Mouse (Mus musculus) liver, embryonic 14.5 days (tissue): ENCODE results near the gene Olfr536. TPM values are rescaled to one million over a fixed set of nuclear protein-coding genes. Genes with fewer than 3 reads are reported as not detected.
"Not testable (repeated sequence)": the region's sequence is repeated elsewhere in the genome, so short reads cannot be mapped to it uniquely, and the experiment has no call there.

Experiments
- ATAC-seq: fragments of 200-750 bp; cut with Nextera tagmentation; 2 replicates; pipeline ENCODE4 v1.8.0; 2017; ENCODE audit warnings: moderate number of reproducible peaks, mild to moderate bottlenecking, moderate library complexity; ENCODE audit not compliant: insufficient read depth
- DNase-seq, 3 experiments: peaks; one replicate each; pipeline ENCODE4 v3.0.0-alpha.2; 2012 to 2013; ENCODE audit warnings: low read depth in 3 of 3, low spot score in 3 of 3
- H3K27ac ChIP-seq: fragments of 300-500 bp; sonication (generic); 2 replicates; pipeline ENCODE4 v1.5.1; 2014; ENCODE audit warnings: moderate library complexity, mild to moderate bottlenecking, control low read depth, inconsistent platforms
- H3K27me3 ChIP-seq: fragments of 300-500 bp; sonication (generic); 2 replicates; pipeline ENCODE4 v1.6.1; 2014; ENCODE audit warnings: mild to moderate bottlenecking, low read length, moderate library complexity; ENCODE audit not compliant: control insufficient read depth, insufficient read depth
- H3K36me3 ChIP-seq: fragments of 300-500 bp; sonication (generic); replicated peaks from 2 replicates; pipeline ENCODE4 v1.6.1; 2014; ENCODE audit warnings: low read depth; ENCODE audit not compliant: control insufficient read depth, insufficient read depth
- H3K4me1 ChIP-seq, 2 experiments: fragments of 200-500 bp in 1 of 2; fragments of 300-500 bp in 1 of 2; sonication (generic) in 1 of 2; replicated peaks; 2 replicates each; pipeline ENCODE4 v1.6.1; 2012 to 2014; ENCODE audit warnings: antibody characterized with exemption in 1 of 2, inconsistent platforms in 1 of 2, low read length in 1 of 2; ENCODE audit not compliant: control insufficient read depth in 2 of 2, insufficient read depth in 2 of 2
- H3K4me2 ChIP-seq: fragments of 300-500 bp; sonication (generic); 2 replicates; pipeline ENCODE4 v1.6.1; 2014; ENCODE audit warnings: low read depth, mild to moderate bottlenecking, control low read depth, moderate library complexity
- H3K4me3 ChIP-seq, 2 experiments: fragments of 200-500 bp in 1 of 2; fragments of 300-500 bp in 1 of 2; sonication (generic) in 1 of 2; 2 replicates each; pipeline ENCODE4 v1.5.1; 2012 to 2014; ENCODE audit warnings: low read depth in 2 of 2, low read length in 2 of 2, mild to moderate bottlenecking in 2 of 2, control low read depth in 1 of 2, inconsistent platforms in 1 of 2, moderate library complexity in 1 of 2; ENCODE audit not compliant: insufficient read depth in 1 of 2
- H3K9ac ChIP-seq: fragments of 300-500 bp; sonication (generic); replicated peaks from 2 replicates; pipeline ENCODE4 v1.6.1; 2014; ENCODE audit warnings: mild to moderate bottlenecking, control low read depth, moderate library complexity
- H3K9me3 ChIP-seq: fragments of 300-500 bp; sonication (generic); 2 replicates; pipeline ENCODE4 v1.6.1; 2016; ENCODE audit warnings: low read length, mixed read lengths; ENCODE audit not compliant: control insufficient read depth
- CTCF ChIP-seq: IDR thresholded peaks from 2 replicates; pipeline ENCODE4 v1.5.1; 2016; ENCODE audit warnings: antibody characterized with exemption, low read depth, control low read depth
- EP300 ChIP-seq: IDR thresholded peaks from 2 replicates; pipeline ENCODE4 v1.6.1; 2016; ENCODE audit warnings: antibody characterized with exemption, low read depth
- WGBS: fragments of 180-500 bp; shearing (Covaris S2); extraction: QIAGEN DNeasy Blood & Tissue Kit; methylation state at CpG from one replicate; pipeline ENCODE4 v1.1.7; 2014; ENCODE audit not compliant: insufficient replicate concordance; 5-methylcytosine and 5-hydroxymethylcytosine counted together
- polyA plus RNA-seq, 2 experiments: library from polyadenylated mRNA; depleted of rRNA in 1 of 2; stranded (reverse) in 1 of 2; unstranded in 1 of 2; fragments of >200 nt; fragmentation: Nextera tagmentation in 1 of 2; extraction: Ambion mirVana in 1 of 2; gene quantifications; 2 replicates each; pipeline versions ENCODE4 v1.2.1 to v1.2.3; 2012 to 2014

The Olfr536 gene
- polyA plus RNA-seq, 2 experiments = not detected

GRCm38 (mm10) chr7:140483916-140484315 is 23.3 kb downstream of the Olfr536 start, which contains the start of gene Olfr535:
Olfr535 (plus strand) TSS chr7:140484216.
- H3K4me1 ChIP-seq = no peaks in the 10 kb centered on the region
- ATAC-seq (no peak), DNase-seq (no peak)
- H3K9me3 ChIP-seq = no peaks in the 10 kb centered on the region
- WGBS = 31% methylated on average over 1 of the region's 1 CpGs
- H3K4me3 ChIP-seq = no peak within 1 kb of the TSS
- H3K27me3 ChIP-seq = no peaks in the 10 kb centered on the region
- no peaks in the 10 kb centered on the region for H3K36me3 ChIP-seq
- no peak within 1 kb of the TSS for H3K9ac ChIP-seq
- H3K27ac ChIP-seq = no peak within 1 kb of the TSS
- TF ChIP-seq CTCF (no peak), EP300 (no peak)
- no peak within 1 kb of the TSS for H3K4me2 ChIP-seq

- no peaks in the 10 kb centered on the region for H3K36me3 ChIP-seq
- TF ChIP-seq CTCF = no peak
- TF ChIP-seq EP300 = no peak
- no peaks in the 10 kb centered on the region for H3K4me1 ChIP-seq
- no peak overlapping the region for H3K4me3 ChIP-seq
- H3K9ac ChIP-seq = no peak overlapping the region
- DNase-seq = no peak
- no peaks in the 10 kb centered on the region for H3K9me3 ChIP-seq
- 65% methylated on average over 1 of the region's 1 CpGs for WGBS
- no peaks in the 10 kb centered on the region for H3K27me3 ChIP-seq
- H3K27ac ChIP-seq = no peak overlapping the region
- H3K4me2 ChIP-seq = no peak overlapping the region
- no peak for ATAC-seq
Observed at GRCm38 (mm10) chr7:140478733-140479132, 28.5 kb downstream of the Olfr536 start.

GRCm38 (mm10) chr7:140477886-140478285 is 29.3 kb downstream of the Olfr536 start:
- Histone ChIP-seq H3K4me1 (no peaks in the 10 kb centered on the region), H3K9ac (no peak overlapping the region), H3K4me2 (no peak overlapping the region), H3K36me3 (no peaks in the 10 kb centered on the region), H3K27ac (no peak overlapping the region), H3K27me3 (no peaks in the 10 kb centered on the region), H3K9me3 (no peaks in the 10 kb centered on the region), H3K4me3 (no peak overlapping the region)
- no peak for ATAC-seq
- TF ChIP-seq CTCF (no peak), EP300 (no peak)
- 35% methylated on average over 1 of the region's 1 CpGs for WGBS
- DNase-seq = no peak

- DNase-seq, H3K4me3 ChIP-seq, ATAC-seq, H3K4me2 ChIP-seq, H3K36me3 ChIP-seq, H3K27ac ChIP-seq, H3K9me3 ChIP-seq, H3K9ac ChIP-seq, H3K4me1 ChIP-seq, H3K27me3 ChIP-seq: not testable (repeated sequence)
- WGBS = no CpG with 5 or more reads among the region's 1 CpGs
Observed at GRCm38 (mm10) chr7:140463070-140463469, 44.1 kb downstream of the Olfr536 start, which contains the start of gene Olfr533. Olfr533 (plus strand) TSS chr7:140463370.

Other genes with a start within 250 kb of the Olfr536 start
- gene Olfr525, start 186.5 kb downstream of the Olfr536 start, polyA plus RNA-seq (2012; rRNA removed) = not detected in 2 replicates
- not detected in 2 replicates for gene Olfr525, start 186.5 kb downstream of the Olfr536 start, polyA plus RNA-seq (2014; fragmentation: Nextera tagmentation; extraction: Ambion mirVana)
- gene Olfr527, start 173.4 kb downstream of the Olfr536 start, polyA plus RNA-seq (2012; rRNA removed) = not detected in 2 replicates
- not detected in 2 replicates for gene Olfr527, start 173.4 kb downstream of the Olfr536 start, polyA plus RNA-seq (2014; fragmentation: Nextera tagmentation; extraction: Ambion mirVana)
- gene Olfr60, start 145.7 kb downstream of the Olfr536 start, polyA plus RNA-seq (2012; rRNA removed) = not detected in 2 replicates
- not detected in 2 replicates for gene Olfr60, start 145.7 kb downstream of the Olfr536 start, polyA plus RNA-seq (2014; fragmentation: Nextera tagmentation; extraction: Ambion mirVana)
- not detected in 2 replicates for gene Olfr530, start 131.1 kb downstream of the Olfr536 start, polyA plus RNA-seq (2012; rRNA removed)
- gene Olfr530, start 131.1 kb downstream of the Olfr536 start, polyA plus RNA-seq (2014; fragmentation: Nextera tagmentation; extraction: Ambion mirVana) = not detected in 2 replicates
- not detected in 2 replicates for gene Olfr531, start 104.5 kb downstream of the Olfr536 start, polyA plus RNA-seq (2012; rRNA removed)
- gene Olfr531, start 104.5 kb downstream of the Olfr536 start, polyA plus RNA-seq (2014; fragmentation: Nextera tagmentation; extraction: Ambion mirVana) = not detected in 2 replicates
- gene Olfr532, start 85.8 kb downstream of the Olfr536 start, polyA plus RNA-seq (2012; rRNA removed) = not detected in 2 replicates
- not detected in 2 replicates for gene Olfr532, start 85.8 kb downstream of the Olfr536 start, polyA plus RNA-seq (2014; fragmentation: Nextera tagmentation; extraction: Ambion mirVana)
- not detected in 2 replicates for gene Olfr533, start 44.0 kb downstream of the Olfr536 start, polyA plus RNA-seq (2012; rRNA removed)
- gene Olfr533, start 44.0 kb downstream of the Olfr536 start, polyA plus RNA-seq (2014; fragmentation: Nextera tagmentation; extraction: Ambion mirVana) = not detected in 2 replicates
- gene Olfr535, start 23.2 kb downstream of the Olfr536 start, polyA plus RNA-seq (2012; rRNA removed) = not detected in 2 replicates
- gene Olfr535, start 23.2 kb downstream of the Olfr536 start, polyA plus RNA-seq (2014; fragmentation: Nextera tagmentation; extraction: Ambion mirVana) = not detected in 2 replicates
- gene Olfr538, start 60.5 kb upstream of the Olfr536 start, polyA plus RNA-seq (2012; rRNA removed) = not detected in 2 replicates
- not detected in 2 replicates for gene Olfr538, start 60.5 kb upstream of the Olfr536 start, polyA plus RNA-seq (2014; fragmentation: Nextera tagmentation; extraction: Ambion mirVana)
- not detected in 2 replicates for gene Olfr46, start 93.9 kb upstream of the Olfr536 start, polyA plus RNA-seq (2012; rRNA removed)
- gene Olfr46, start 93.9 kb upstream of the Olfr536 start, polyA plus RNA-seq (2014; fragmentation: Nextera tagmentation; extraction: Ambion mirVana) = not detected in 2 replicates
- not detected in 2 replicates for gene Olfr61, start 121.6 kb upstream of the Olfr536 start, polyA plus RNA-seq (2012; rRNA removed)
- not detected in 2 replicates for gene Olfr61, start 121.6 kb upstream of the Olfr536 start, polyA plus RNA-seq (2014; fragmentation: Nextera tagmentation; extraction: Ambion mirVana)
- not detected in 2 replicates for gene Olfr53, start 139.1 kb upstream of the Olfr536 start, polyA plus RNA-seq (2012; rRNA removed)
- gene Olfr53, start 139.1 kb upstream of the Olfr536 start, polyA plus RNA-seq (2014; fragmentation: Nextera tagmentation; extraction: Ambion mirVana) = not detected in 2 replicates
- not detected in 2 replicates for gene Olfr539, start 152.5 kb upstream of the Olfr536 start, polyA plus RNA-seq (2012; rRNA removed)
- gene Olfr539, start 152.5 kb upstream of the Olfr536 start, polyA plus RNA-seq (2014; fragmentation: Nextera tagmentation; extraction: Ambion mirVana) = not detected in 2 replicates
- not detected in 2 replicates for gene Olfr45, start 174.6 kb upstream of the Olfr536 start, polyA plus RNA-seq (2012; rRNA removed)
- not detected in 2 replicates for gene Olfr45, start 174.6 kb upstream of the Olfr536 start, polyA plus RNA-seq (2014; fragmentation: Nextera tagmentation; extraction: Ambion mirVana)
- not detected in 2 replicates for gene Olfr541, start 189.9 kb upstream of the Olfr536 start, polyA plus RNA-seq (2012; rRNA removed)
- gene Olfr541, start 189.9 kb upstream of the Olfr536 start, polyA plus RNA-seq (2014; fragmentation: Nextera tagmentation; extraction: Ambion mirVana) = not detected in 2 replicates